Mouse (Mus musculus) spleen, adult 10 weeks (tissue): Measurements from ENCODE around the gene Col10a1. TPM values are rescaled to one million over a fixed set of nuclear protein-coding genes. Genes with fewer than 3 reads are reported as not detected.

Source experiments
- polyA plus RNA-seq: library from polyadenylated mRNA; stranded (reverse); fragments of 350-450 nt; fragmentation: Illumina TruSeq; extraction: RNeasy Lipid Tissue Mini Kit (QIAGEN cat#74804); gene quantifications from one replicate; pipeline ENCODE4 v1.2.3, GENCODE M21; 2015; ENCODE audit warnings: low replicate concordance; ENCODE audit not compliant: insufficient read depth

Gene Col10a1
- polyA plus RNA-seq = not detected

DNA sequence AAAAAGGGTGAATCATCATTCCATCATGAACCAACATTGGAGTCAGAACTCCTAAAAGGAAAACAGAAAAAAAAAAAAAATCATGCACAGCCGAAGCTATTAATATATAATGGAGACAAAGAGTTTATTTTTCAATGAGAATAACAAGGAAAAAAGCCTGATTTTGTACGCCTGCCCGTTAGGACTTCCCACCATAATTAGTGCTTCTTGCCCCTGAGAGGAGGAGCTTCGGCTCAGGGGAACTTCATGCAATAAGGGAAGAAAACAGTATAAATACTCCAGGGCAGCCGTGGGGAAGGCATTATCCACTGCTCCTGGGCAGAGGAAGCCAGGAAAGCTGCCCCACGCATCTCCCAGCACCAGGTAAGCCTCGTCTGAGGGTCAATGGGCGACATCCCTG is at the start of gene Col10a1:
Col10a1 (plus strand) TSS at position 301 of the 400 bp plus-strand sequence.

GRCm38 (mm10) chr10:34418204-34418756 is 28.5 kb downstream of the Col10a1 start, which contains the start of gene Nt5dc1:
TSS of gene Nt5dc1 (minus strand) at chr10:34418552.

Other genes starting within 250 kb of the Col10a1 start
- 32.5 TPM for gene Dse, start 182.3 kb upstream of the Col10a1 start, polyA plus RNA-seq
- gene Tspyl1, start 107.8 kb upstream of the Col10a1 start, polyA plus RNA-seq = 61.2 TPM
- 20.3 TPM for gene Tspyl4, start 92.5 kb upstream of the Col10a1 start, polyA plus RNA-seq
- 35.1 TPM for gene Nt5dc1, start 28.6 kb downstream of the Col10a1 start, polyA plus RNA-seq
- 1.4 TPM for gene Frk, start 93.4 kb downstream of the Col10a1 start, polyA plus RNA-seq